Mouse (Mus musculus): ENCODE results near the gene Zfp334. TPM values are rescaled to one million over a fixed set of nuclear protein-coding genes. Genes with fewer than 3 reads are reported as not detected.

Gene Zfp334
- polyA plus RNA-seq (2014; fragmentation: Nextera tagmentation; extraction: Ambion mirVana), result 24.1 and 25.6 TPM in 2 replicates

DNA sequence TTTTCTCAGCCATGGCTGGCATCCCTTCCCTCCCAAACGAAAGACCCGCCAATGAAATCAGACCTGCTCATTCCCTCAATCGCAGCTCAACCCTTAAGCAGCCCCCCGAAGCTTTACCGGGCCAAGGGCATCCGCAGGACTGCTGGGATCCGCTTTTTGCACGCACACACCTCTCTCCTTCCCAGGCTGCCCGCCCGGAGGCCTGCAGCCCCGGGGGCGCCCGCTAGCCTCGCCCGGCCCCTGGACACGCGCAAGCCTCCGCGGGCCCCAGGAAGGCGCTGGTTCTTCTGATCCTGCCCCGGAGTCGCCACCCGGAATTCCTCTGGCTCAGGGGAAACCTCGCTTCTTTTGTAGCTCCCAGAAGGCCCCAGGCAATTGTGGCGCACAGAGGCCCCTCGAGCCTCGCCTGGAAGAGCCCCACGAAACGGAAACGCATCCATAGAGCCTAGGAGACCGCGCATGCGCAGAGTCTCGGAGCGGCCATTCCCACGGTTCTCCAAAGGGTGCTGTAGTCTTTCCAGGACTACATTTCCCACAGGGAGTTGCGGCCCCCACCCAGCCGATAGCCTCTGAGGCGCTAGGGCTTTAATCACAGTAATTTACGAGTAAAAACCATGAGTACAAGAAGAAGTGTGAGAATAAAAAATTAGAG is at the start of gene Zfp334:
Zfp334 (minus strand) TSS at position 416 of the 652 bp plus-strand sequence.
- H3K36me3 ChIP-seq (ENCODE audit: control insufficient read depth, insufficient read depth, low read length), result peaks cover 30% of the 10 kb centered on the region
- DNase-seq (ENCODE audit: low spot score, missing footprints) (peak; percentile 100), ATAC-seq (ENCODE audit: low FRiP score) (peak; percentile 90)
- peak within 1 kb of the TSS; percentile 95 for H3K9ac ChIP-seq (ENCODE audit: low read length)
- peak within 1 kb of the TSS; percentile 82 for H3K4me3 ChIP-seq (ENCODE audit: low read depth, low read length)
- peak within 1 kb of the TSS; percentile 70 for H3K4me2 ChIP-seq
- no peaks in the 10 kb centered on the region for H3K27me3 ChIP-seq (ENCODE audit: control insufficient read depth, insufficient read depth, low read length)
- WGBS, result under 1% methylated on average over 40 of the region's 40 CpGs
- peak within 1 kb of the TSS; percentile 86 for H3K27ac ChIP-seq (ENCODE audit: low read depth, low read length)
- H3K4me1 ChIP-seq (ENCODE audit: control insufficient read depth, insufficient read depth, low read length), result peaks cover 7% of the 10 kb centered on the region
- no peaks in the 10 kb centered on the region for H3K9me3 ChIP-seq (ENCODE audit: control insufficient read depth, low read length)

DNA sequence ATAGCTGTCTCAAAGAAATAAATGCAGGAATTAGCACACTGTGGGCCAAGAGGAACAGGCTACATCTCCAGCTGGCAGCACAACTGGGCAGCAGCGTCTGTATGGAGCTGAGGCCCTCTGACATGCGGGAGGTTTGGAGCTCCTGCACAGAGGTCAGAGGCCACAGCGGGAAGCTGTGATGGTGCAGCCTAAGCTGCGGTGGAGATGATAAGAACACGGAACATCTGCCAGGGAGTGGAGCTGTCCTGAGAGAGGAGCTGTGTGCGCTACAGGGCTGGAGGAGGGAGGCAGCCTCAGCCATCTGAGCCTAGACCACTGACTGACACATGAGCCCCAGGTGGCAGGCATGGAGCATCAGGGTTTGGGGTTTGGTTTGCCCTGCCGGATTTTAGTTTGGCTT is 40.6 kb upstream of the Zfp334 start:
- no peak for ATAC-seq (ENCODE audit: low FRiP score)

DNA sequence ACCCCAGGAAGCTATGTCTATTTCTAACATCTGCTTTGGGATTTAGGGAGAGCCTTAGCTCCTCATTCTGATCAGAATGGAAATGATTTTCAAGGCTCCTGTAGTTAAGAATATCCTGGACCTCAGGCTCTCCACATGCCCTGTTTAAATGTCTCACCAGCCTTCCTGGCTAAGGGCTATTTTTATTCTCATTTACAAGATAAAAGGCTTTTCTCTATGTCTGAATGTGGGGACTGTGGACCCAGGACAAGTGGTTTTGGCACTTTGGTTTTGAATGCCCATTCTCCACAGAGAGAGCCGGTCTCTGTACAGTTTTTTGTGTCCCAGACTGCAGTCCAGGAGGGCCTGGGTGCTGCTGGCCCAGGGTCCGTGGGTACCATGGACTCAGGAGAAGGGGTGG is 32.1 kb upstream of the Zfp334 start:
- WGBS, result 63% methylated on average over 2 of the region's 2 CpGs
- Histone ChIP-seq H3K4me1 (ENCODE audit: control insufficient read depth, insufficient read depth, low read length) (peaks cover 25% of the 10 kb centered on the region), H3K9me3 (ENCODE audit: control insufficient read depth, low read length) (no peaks in the 10 kb centered on the region), H3K27ac (ENCODE audit: low read depth, low read length) (no peak overlapping the region), H3K4me3 (ENCODE audit: low read depth, low read length) (no peak overlapping the region), H3K4me2 (no peak overlapping the region), H3K36me3 (ENCODE audit: control insufficient read depth, insufficient read depth, low read length) (no peaks in the 10 kb centered on the region), H3K27me3 (ENCODE audit: control insufficient read depth, insufficient read depth, low read length) (no peaks in the 10 kb centered on the region), H3K9ac (ENCODE audit: low read length) (no peak overlapping the region)
- no peak for ATAC-seq (ENCODE audit: low FRiP score)
- peak; percentile 81 for DNase-seq (ENCODE audit: low spot score, missing footprints)

More for the DNA sequence above, 40.6 kb upstream of the Zfp334 start:
- H3K27ac ChIP-seq (ENCODE audit: low read depth, low read length), result no peak overlapping the region
- 58% methylated on average over 7 of the region's 7 CpGs for WGBS
- no peaks in the 10 kb centered on the region for H3K4me1 ChIP-seq (ENCODE audit: control insufficient read depth, insufficient read depth, low read length)
- H3K9ac ChIP-seq (ENCODE audit: low read length), result no peak overlapping the region
- no peak overlapping the region for H3K4me3 ChIP-seq (ENCODE audit: low read depth, low read length)
- no peaks in the 10 kb centered on the region for H3K27me3 ChIP-seq (ENCODE audit: control insufficient read depth, insufficient read depth, low read length)
- no peaks in the 10 kb centered on the region for H3K9me3 ChIP-seq (ENCODE audit: control insufficient read depth, low read length)
- peak; percentile 47 for DNase-seq (ENCODE audit: low spot score, missing footprints)
- H3K4me2 ChIP-seq, result no peak overlapping the region
- no peaks in the 10 kb centered on the region for H3K36me3 ChIP-seq (ENCODE audit: control insufficient read depth, insufficient read depth, low read length)

DNA sequence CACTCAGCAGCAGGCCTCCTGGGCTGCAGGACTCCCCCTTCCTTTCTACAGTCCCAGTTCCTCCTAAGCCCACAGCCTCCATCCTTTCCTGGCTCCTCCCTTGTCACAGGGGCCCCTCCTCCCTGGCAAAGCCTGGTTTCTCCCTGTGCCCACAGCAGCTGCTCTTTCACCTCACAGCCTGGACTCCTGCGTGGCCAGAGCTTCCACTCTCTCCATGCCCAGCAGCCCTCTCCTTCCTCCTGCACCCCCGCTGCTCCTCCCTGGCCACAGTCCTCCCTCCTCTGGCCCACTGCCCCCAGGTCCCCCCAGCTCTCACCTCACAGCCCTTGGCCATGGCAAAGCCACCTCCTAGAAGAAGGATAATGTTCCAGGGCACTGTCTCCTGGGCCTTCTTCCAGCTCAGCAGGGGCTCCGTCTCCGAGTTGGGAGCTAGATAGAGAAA is 31.6 kb upstream of the Zfp334 start:
- ATAC-seq (ENCODE audit: low FRiP score) (0 out of 2 replicates have a peak, but pooled peaks have one; percentile 26), DNase-seq (ENCODE audit: low spot score, missing footprints) (no peak)
- Histone ChIP-seq H3K4me2 (no peak overlapping the region), H3K27me3 (ENCODE audit: control insufficient read depth, insufficient read depth, low read length) (no peaks in the 10 kb centered on the region), H3K36me3 (ENCODE audit: control insufficient read depth, insufficient read depth, low read length) (no peaks in the 10 kb centered on the region), H3K9me3 (ENCODE audit: control insufficient read depth, low read length) (no peaks in the 10 kb centered on the region), H3K4me1 (ENCODE audit: control insufficient read depth, insufficient read depth, low read length) (peaks cover 27% of the 10 kb centered on the region), H3K4me3 (ENCODE audit: low read depth, low read length) (no peak overlapping the region), H3K27ac (ENCODE audit: low read depth, low read length) (no peak overlapping the region), H3K9ac (ENCODE audit: low read length) (0 out of 2 replicates have a peak overlapping the region, but pooled peaks have one; percentile 4)
- WGBS, result 63% methylated on average over 4 of the region's 4 CpGs

DNA sequence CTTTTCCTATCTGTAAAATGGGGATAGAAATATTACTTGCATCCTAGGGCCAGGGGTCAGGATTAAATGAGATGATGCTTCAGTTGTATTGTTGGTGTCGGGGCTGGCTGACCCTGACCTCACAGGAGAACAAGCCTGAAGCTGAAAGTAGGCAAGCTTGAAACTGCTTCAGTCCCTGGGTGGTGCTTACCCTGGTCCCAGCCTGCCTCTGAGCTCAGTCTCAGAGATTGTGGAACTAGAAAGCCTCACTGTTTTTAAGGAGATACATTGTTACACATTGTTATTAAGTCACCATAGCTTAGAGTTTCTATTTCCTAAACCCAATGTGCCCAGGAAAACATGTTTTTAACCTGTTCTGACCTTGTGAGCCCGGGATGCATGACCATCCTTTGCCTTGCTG is 30.5 kb upstream of the Zfp334 start:
- Histone ChIP-seq H3K4me3 (ENCODE audit: low read depth, low read length) (no peak overlapping the region), H3K4me2 (no peak overlapping the region), H3K9ac (ENCODE audit: low read length) (no peak overlapping the region), H3K4me1 (ENCODE audit: control insufficient read depth, insufficient read depth, low read length) (peaks cover 35% of the 10 kb centered on the region), H3K27me3 (ENCODE audit: control insufficient read depth, insufficient read depth, low read length) (no peaks in the 10 kb centered on the region), H3K36me3 (ENCODE audit: control insufficient read depth, insufficient read depth, low read length) (no peaks in the 10 kb centered on the region), H3K9me3 (ENCODE audit: control insufficient read depth, low read length) (no peaks in the 10 kb centered on the region), H3K27ac (ENCODE audit: low read depth, low read length) (no peak overlapping the region)
- WGBS, result 82% methylated on average over 2 of the region's 2 CpGs
- ATAC-seq (ENCODE audit: low FRiP score) (no peak), DNase-seq (ENCODE audit: low spot score, missing footprints) (peak; percentile 69)

DNA sequence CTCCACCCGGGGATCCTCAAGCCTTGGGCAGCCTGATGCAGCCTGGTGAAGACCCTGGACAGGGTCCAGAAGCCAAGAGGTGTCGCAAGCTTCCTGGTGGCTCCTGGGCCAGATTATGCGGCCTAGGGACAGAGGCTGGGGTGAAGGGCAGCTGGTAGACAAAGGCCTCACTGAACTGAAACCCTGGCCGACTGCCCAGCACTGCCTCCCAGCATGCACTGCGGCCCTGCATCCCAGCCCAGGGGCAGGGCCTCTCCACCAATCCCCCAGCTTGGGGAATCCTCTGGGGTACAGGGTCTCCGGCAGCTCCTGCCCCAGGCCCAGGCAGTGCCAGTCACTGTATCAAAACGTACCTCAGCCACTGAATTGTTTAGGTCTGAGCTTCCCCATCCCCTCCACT is 29.2 kb upstream of the Zfp334 start:
- WGBS, result 50% methylated on average over 7 of the region's 7 CpGs
- Histone ChIP-seq H3K4me1 (ENCODE audit: control insufficient read depth, insufficient read depth, low read length) (peaks cover 35% of the 10 kb centered on the region), H3K4me3 (ENCODE audit: low read depth, low read length) (no peak overlapping the region), H3K9ac (ENCODE audit: low read length) (peak overlapping the region; percentile 30; the same call in 1 of the 2 replicates), H3K27ac (ENCODE audit: low read depth, low read length) (peak overlapping the region; percentile 25), H3K4me2 (no peak overlapping the region), H3K36me3 (ENCODE audit: control insufficient read depth, insufficient read depth, low read length) (no peaks in the 10 kb centered on the region), H3K9me3 (ENCODE audit: control insufficient read depth, low read length) (no peaks in the 10 kb centered on the region), H3K27me3 (ENCODE audit: control insufficient read depth, insufficient read depth, low read length) (no peaks in the 10 kb centered on the region)
- ATAC-seq (ENCODE audit: low FRiP score) (peak; percentile 36), DNase-seq (ENCODE audit: low spot score, missing footprints) (no peak)

DNA sequence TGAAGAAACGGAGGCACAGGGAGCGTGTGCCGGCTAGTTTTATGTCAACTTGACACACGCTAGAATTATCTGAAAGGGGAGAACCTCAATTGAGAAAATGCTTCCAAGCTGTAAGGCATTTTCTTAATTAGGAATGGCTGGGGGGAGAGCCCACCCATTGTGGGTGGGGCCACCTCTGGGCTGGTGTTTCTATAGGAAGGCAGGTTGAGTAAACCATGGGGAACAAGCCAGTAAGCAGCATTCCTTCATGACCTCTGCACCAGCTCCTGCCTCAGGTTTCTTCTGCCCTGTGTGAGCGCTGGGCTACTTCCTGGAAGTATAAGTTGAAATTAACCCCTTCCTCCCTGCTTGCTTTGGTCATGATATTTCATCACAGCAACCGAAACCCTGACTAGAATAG is 27.7 kb upstream of the Zfp334 start:
- no peak overlapping the region for H3K9ac ChIP-seq (ENCODE audit: low read length)
- no peaks in the 10 kb centered on the region for H3K9me3 ChIP-seq (ENCODE audit: control insufficient read depth, low read length)
- no peak for DNase-seq (ENCODE audit: low spot score, missing footprints)
- H3K4me1 ChIP-seq (ENCODE audit: control insufficient read depth, insufficient read depth, low read length), result peaks cover 35% of the 10 kb centered on the region
- no peaks in the 10 kb centered on the region for H3K36me3 ChIP-seq (ENCODE audit: control insufficient read depth, insufficient read depth, low read length)
- 72% methylated on average over 6 of the region's 6 CpGs for WGBS
- H3K4me3 ChIP-seq (ENCODE audit: low read depth, low read length), result no peak overlapping the region
- H3K27me3 ChIP-seq (ENCODE audit: control insufficient read depth, insufficient read depth, low read length), result no peaks in the 10 kb centered on the region
- no peak for ATAC-seq (ENCODE audit: low FRiP score)
- peak overlapping the region; percentile 22; the same call in 1 of the 2 replicates for H3K27ac ChIP-seq (ENCODE audit: low read depth, low read length)
- H3K4me2 ChIP-seq, result no peak overlapping the region

DNA sequence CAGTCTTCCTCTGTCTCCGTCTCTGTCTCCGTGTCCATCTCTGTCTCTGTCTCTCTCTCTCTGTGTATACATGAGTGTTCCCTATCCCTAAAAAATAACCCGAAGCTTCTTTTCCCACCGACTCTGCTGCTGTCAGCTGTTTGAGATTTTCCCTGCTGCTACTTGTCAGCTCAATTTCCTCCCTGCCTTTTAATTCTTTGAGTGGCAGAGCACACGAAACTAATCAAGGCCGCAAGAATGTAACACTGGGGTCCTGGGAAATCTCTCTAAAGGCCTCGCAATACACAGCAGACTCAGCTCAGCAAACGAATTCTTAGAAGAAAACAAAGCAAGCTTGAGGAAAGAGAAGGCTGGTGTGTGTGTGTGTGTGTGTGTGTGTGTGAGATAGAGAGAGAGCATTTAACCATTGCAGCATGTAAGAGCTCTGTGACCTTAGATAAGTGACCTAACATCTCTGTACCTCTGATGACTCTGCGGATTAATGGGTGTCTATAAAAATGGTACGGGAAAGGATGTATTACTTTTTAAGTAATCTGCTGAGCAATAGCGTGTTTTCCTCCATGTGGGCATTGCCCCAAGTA is 27.2 kb upstream of the Zfp334 start:
- Histone ChIP-seq H3K4me2 (no peak overlapping the region), H3K4me1 (ENCODE audit: control insufficient read depth, insufficient read depth, low read length) (peaks cover 35% of the 10 kb centered on the region), H3K27ac (ENCODE audit: low read depth, low read length) (peak overlapping the region; percentile 52; the same call in 1 of the 2 replicates), H3K4me3 (ENCODE audit: low read depth, low read length) (no peak overlapping the region), H3K9ac (ENCODE audit: low read length) (no peak overlapping the region), H3K27me3 (ENCODE audit: control insufficient read depth, insufficient read depth, low read length) (no peaks in the 10 kb centered on the region), H3K36me3 (ENCODE audit: control insufficient read depth, insufficient read depth, low read length) (no peaks in the 10 kb centered on the region), H3K9me3 (ENCODE audit: control insufficient read depth, low read length) (no peaks in the 10 kb centered on the region)
- peak; percentile 36 for ATAC-seq (ENCODE audit: low FRiP score)
- DNase-seq (ENCODE audit: low spot score, missing footprints), result peak; percentile 90
- WGBS, result 45% methylated on average over 11 of the region's 11 CpGs

DNA sequence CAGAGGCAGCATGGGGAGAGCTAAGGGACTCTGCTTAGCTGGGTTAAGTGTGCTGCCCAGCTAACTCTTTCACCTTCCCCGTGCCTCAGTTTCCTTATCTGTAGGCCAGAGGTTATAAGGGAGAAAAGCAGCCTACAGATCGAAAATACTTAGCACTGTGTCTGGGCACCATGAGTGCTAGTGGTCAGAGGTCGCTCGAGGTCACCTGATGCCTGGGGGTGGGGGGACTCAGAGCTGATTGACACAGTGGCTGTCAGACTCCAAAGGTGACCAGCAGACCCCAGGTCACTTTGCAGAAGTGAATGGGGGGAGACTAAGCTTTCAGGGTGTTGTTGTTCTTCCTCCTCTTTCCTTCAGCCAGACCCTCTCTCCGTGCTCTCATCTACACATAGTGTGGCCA is 26.3 kb upstream of the Zfp334 start:
- no peaks in the 10 kb centered on the region for H3K27me3 ChIP-seq (ENCODE audit: control insufficient read depth, insufficient read depth, low read length)
- no peak overlapping the region for H3K4me3 ChIP-seq (ENCODE audit: low read depth, low read length)
- 76% methylated on average over 5 of the region's 5 CpGs for WGBS
- no peaks in the 10 kb centered on the region for H3K9me3 ChIP-seq (ENCODE audit: control insufficient read depth, low read length)
- H3K4me2 ChIP-seq, result no peak overlapping the region
- H3K27ac ChIP-seq (ENCODE audit: low read depth, low read length), result peak overlapping the region; percentile 52
- H3K36me3 ChIP-seq (ENCODE audit: control insufficient read depth, insufficient read depth, low read length), result no peaks in the 10 kb centered on the region
- ATAC-seq (ENCODE audit: low FRiP score), result no peak; the same call in 1 of the 2 replicates
- H3K4me1 ChIP-seq (ENCODE audit: control insufficient read depth, insufficient read depth, low read length), result peaks cover 29% of the 10 kb centered on the region
- H3K9ac ChIP-seq (ENCODE audit: low read length), result no peak overlapping the region
- DNase-seq (ENCODE audit: low spot score, missing footprints), result peak; percentile 69
